Mouse (Mus musculus) spleen, adult 2 months (tissue): ENCODE results near the gene Hist1h2ap.
"Not testable (repeated sequence)": the region's sequence is repeated elsewhere in the genome, so short reads cannot be mapped to it uniquely, and the experiment has no call there.

Experiments used
- CTCF ChIP-seq: fragments of 200-500 bp; IDR thresholded peaks from 2 replicates; pipeline ENCODE4 v1.5.1; 2011; ENCODE audit warnings: mild to moderate bottlenecking, inconsistent platforms; ENCODE audit not compliant: insufficient read depth, insufficient read length, insufficient replicate concordance; ENCODE audit errors: extremely low read depth
- POLR2A ChIP-seq: fragments of 200-500 bp; IDR thresholded peaks from 2 replicates; pipeline ENCODE4 v1.6.1; 2011; ENCODE audit warnings: low read depth, low read length, inconsistent platforms

DNA sequence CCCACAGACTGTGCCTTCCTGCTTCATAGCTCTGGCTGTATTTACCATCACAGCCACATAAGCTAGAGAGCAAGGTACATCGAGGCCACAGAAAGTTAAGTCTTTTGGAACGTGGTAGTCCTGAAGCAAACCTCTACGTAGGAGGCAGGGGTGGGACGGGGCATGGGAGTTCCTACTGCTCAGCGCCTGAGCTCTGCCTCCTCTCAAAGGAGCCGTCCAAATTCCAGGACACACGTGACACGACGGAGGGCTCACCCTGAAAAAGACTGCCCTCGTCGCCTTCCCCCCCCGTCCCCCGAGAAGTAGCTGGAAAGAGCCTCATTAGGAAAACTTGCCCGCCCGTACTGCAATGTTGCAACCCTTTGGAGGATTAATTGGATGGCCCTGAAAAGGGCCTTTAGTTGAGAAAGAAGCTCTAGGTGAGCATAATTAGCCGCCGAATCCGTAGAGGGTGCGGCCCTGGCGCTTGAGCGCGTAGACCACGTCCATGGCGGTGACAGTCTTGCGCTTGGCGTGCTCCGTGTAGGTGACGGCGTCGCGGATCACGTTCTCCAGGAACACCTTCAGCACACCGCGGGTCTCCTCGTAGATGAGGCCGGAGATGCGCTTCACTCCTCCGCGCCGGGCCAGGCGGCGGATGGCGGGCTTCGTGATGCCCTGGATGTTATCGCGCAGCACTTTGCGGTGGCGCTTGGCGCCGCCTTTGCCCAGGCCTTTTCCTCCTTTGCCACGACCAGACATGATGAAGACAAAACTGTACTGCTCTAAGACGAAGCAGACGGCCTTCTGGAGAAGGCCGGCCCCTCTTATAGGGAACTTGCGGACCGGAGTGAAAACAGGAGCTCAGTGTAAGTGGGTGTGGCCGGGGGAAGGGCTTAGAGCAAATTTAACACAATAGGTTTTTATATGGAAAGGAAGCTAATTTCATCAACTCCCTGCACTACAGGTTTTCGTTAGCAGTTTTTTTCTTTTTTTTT is 1.6 kb downstream of the Hist1h2ap start, which contains the start of gene Hist1h4n:
- TF ChIP-seq CTCF, POLR2A: not testable (repeated sequence)
